Mouse (Mus musculus) thymus, adult 2 months (tissue): ENCODE measurements at regions not wholly inside any gene's neighbourhood (a gene's known extent, or its start where the extent isn't known, plus 50 kb on each side); places are given as distances from the start of the nearest gene placed in this dataset.

Experiments used
- DNase-seq: peaks from one replicate; pipeline ENCODE4 v3.0.0; 2021
- H3K27ac ChIP-seq: fragments of 200-500 bp; 2 replicates; pipeline ENCODE4 v1.5.1; 2012; ENCODE audit warnings: low read length, control low read depth; ENCODE audit not compliant: control insufficient read depth, insufficient read depth
- H3K27me3 ChIP-seq: fragments of 200-500 bp; 2 replicates; pipeline ENCODE4 v1.6.1; 2012; ENCODE audit warnings: mild to moderate bottlenecking, low read length, moderate library complexity, mixed read lengths; ENCODE audit not compliant: control insufficient read depth, insufficient read depth
- H3K36me3 ChIP-seq: fragments of 200-500 bp; 2 replicates; pipeline ENCODE4 v1.6.1; 2012; ENCODE audit warnings: mild to moderate bottlenecking, low read length, moderate library complexity; ENCODE audit not compliant: control insufficient read depth, insufficient read depth
- H3K4me1 ChIP-seq: fragments of 200-500 bp; replicated peaks from 2 replicates; pipeline ENCODE4 v1.6.1; 2012; ENCODE audit warnings: low read length; ENCODE audit not compliant: control insufficient read depth, insufficient read depth
- H3K4me3 ChIP-seq: fragments of 200-500 bp; 2 replicates; pipeline ENCODE4 v1.5.1; 2012; ENCODE audit warnings: mild to moderate bottlenecking, low read length, control low read depth, moderate library complexity; ENCODE audit not compliant: control insufficient read depth, insufficient read depth
- CTCF ChIP-seq: fragments of 200-500 bp; IDR thresholded peaks from 2 replicates; pipeline ENCODE4 v1.5.1; 2012; ENCODE audit warnings: mild to moderate bottlenecking, control low read depth, low read length, moderate library complexity, borderline replicate concordance; ENCODE audit not compliant: control insufficient read depth, poor library complexity, insufficient read depth; ENCODE audit errors: extremely low read depth
- POLR2A ChIP-seq: fragments of 200-500 bp; IDR thresholded peaks from 2 replicates; pipeline ENCODE4 v1.6.1; 2012; ENCODE audit warnings: mild to moderate bottlenecking, low read length, control low read depth, moderate library complexity; ENCODE audit not compliant: control insufficient read depth, poor library complexity, insufficient read depth; ENCODE audit errors: extremely low read depth
- WGBS: fragments of 180-500 bp; shearing (Covaris S2); methylation state at CpG from one replicate; pipeline ENCODE4 v1.1.7; 2018; 5-methylcytosine and 5-hydroxymethylcytosine counted together

DNA sequence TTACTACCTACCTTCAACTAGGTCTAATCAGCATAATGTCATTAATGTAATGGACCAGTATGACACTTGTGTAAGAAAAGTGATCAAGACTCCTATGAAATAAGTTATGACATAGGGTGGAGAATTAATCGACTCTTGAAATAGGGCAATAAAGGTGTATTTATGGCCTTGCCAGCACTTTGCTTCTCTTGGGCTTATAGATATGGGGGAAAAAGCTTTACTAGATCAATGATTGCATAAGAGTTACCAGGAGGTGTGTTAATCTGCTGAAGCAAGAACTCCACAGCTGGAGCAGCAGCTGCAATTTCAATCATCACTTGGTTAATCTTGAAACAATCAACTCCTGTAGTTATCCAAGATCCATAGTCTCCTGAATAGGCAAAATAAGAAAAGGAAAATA lies 143.1 kb upstream of the Tle4 start:
- WGBS, result 98% methylated on average over 1 of the region's 1 CpGs
- Histone ChIP-seq H3K4me1 (no peaks in the 10 kb centered on the region), H3K27me3 (no peaks in the 10 kb centered on the region), H3K36me3 (no peaks in the 10 kb centered on the region), H3K27ac (no peak overlapping the region), H3K4me3 (no peak overlapping the region)
- no peak for TF ChIP-seq POLR2A
- no peak for TF ChIP-seq CTCF
- DNase-seq, result no peak

DNA sequence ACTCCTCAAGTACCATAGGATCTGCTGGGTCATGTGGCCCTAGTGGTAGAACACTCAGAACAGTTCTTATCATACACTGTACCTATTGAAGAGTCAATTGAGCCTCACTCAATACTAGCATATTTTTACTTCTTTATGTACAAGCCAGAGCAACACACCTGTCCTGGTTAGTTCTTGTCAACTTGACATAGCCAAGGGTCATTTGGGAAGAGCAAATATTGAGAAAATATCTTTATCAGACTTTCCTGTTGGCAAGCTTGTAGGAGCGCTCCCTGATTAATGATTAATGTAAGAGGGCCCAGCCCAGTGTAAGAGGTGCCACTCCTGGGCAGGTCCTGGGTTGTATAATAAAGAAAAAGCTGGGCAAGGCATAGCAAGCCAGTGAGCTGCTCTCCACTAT lies 142.3 kb upstream of the Tle4 start:
- Histone ChIP-seq H3K4me1 (no peaks in the 10 kb centered on the region), H3K27ac (no peak overlapping the region), H3K36me3 (no peaks in the 10 kb centered on the region), H3K4me3 (no peak overlapping the region), H3K27me3 (no peaks in the 10 kb centered on the region)
- WGBS, result 91% methylated on average over 1 of the region's 1 CpGs
- no peak for DNase-seq
- TF ChIP-seq CTCF (no peak), POLR2A (no peak)

DNA sequence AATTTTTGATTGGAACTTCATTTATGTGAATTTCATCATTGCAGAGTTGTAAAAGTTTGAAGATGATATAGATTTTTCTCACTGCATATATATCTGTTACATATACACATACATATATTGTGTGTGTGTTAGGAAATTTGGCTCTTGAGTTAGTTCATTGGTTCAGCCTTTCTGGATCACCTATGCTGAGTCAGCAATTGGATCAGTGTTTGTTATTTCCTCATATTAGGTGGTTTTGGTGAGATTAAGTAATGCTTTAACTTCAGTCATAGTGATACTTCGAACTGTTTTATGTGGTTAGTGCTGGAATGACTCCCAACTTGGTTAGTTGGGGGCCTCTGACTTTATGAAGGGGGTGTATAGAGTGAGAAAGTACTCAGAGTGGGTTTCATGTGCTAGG lies 138.7 kb upstream of the Tle4 start:
- Histone ChIP-seq H3K27me3 (no peaks in the 10 kb centered on the region), H3K27ac (no peak overlapping the region), H3K4me3 (no peak overlapping the region), H3K36me3 (no peaks in the 10 kb centered on the region), H3K4me1 (no peaks in the 10 kb centered on the region)
- 85% methylated on average over 1 of the region's 1 CpGs for WGBS
- no peak for DNase-seq
- TF ChIP-seq CTCF (no peak), POLR2A (no peak)

DNA sequence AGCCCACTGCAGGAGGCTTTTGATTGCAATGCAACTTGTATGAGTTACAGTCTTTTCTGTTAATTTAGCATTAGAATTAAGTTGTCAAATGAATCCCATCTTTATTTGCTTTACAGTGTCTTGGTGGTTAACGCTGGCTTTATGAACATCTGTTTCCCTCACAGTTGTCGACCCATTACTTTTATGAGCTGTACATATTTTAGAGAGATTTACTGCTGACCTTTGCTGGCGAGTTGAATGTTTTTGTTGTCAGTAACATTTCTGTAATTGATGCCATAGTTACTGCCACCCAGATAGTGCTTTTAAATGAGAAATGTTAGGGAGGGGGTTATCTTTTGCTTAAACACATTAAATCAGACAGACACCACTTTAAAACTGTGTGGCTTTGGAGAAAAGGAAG lies 127.5 kb upstream of the Tle4 start:
- Histone ChIP-seq H3K27me3 (no peaks in the 10 kb centered on the region), H3K4me3 (no peak overlapping the region), H3K27ac (no peak overlapping the region), H3K4me1 (no peaks in the 10 kb centered on the region), H3K36me3 (no peaks in the 10 kb centered on the region)
- no peak for DNase-seq
- TF ChIP-seq CTCF, result no peak
- TF ChIP-seq POLR2A, result no peak
- WGBS, result 58% methylated on average over 3 of the region's 3 CpGs

DNA sequence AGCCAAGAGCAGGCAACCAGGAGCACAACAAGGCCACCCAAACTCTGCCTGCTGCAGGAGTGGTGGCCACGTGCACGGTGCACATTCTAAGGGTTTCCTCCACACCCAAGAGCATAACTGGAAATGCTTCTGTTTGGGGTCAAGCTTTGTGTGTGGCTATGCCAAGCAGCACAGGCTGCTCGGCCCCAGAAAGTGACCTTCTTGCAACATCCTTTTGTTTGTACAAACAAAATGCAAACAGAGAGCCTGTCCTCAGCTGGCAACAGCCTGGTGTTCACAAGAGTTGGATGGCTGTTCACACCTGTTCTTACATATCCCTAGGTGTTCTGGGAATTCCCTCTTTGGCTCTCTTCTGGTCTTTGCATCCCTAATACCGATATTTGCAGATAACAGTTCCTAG lies 126.8 kb upstream of the Tle4 start:
- no peaks in the 10 kb centered on the region for H3K36me3 ChIP-seq
- H3K27ac ChIP-seq, result no peak overlapping the region
- TF ChIP-seq CTCF (no peak), POLR2A (no peak)
- H3K4me3 ChIP-seq, result no peak overlapping the region
- DNase-seq, result no peak
- WGBS, result 88% methylated on average over 4 of the region's 4 CpGs
- no peaks in the 10 kb centered on the region for H3K27me3 ChIP-seq
- H3K4me1 ChIP-seq, result no peaks in the 10 kb centered on the region

DNA sequence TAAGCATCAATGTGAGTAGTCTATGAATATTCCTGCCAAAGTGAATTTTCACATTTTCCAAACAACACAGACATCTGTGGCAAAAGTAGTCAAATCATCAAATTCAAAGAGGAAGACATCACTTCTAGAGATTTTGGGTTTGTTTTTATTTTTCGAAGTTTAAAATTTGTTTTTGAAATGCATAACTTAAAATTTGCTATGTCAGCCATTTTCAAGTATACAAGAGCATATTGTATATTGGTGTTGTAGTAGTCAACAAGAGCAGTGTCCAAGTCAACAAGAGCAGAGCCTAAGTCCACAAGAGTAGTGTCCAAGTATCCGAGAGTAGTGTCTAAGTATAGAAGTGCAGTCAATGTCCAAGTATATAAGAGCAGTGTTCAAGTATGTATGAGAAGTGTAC lies 107.9 kb upstream of the Tle4 start:
- Histone ChIP-seq H3K4me1 (no peaks in the 10 kb centered on the region), H3K27ac (no peak overlapping the region), H3K4me3 (no peak overlapping the region), H3K36me3 (no peaks in the 10 kb centered on the region), H3K27me3 (no peaks in the 10 kb centered on the region)
- 97% methylated on average over 2 of the region's 2 CpGs for WGBS
- no peak for DNase-seq
- no peak for TF ChIP-seq CTCF
- no peak for TF ChIP-seq POLR2A

DNA sequence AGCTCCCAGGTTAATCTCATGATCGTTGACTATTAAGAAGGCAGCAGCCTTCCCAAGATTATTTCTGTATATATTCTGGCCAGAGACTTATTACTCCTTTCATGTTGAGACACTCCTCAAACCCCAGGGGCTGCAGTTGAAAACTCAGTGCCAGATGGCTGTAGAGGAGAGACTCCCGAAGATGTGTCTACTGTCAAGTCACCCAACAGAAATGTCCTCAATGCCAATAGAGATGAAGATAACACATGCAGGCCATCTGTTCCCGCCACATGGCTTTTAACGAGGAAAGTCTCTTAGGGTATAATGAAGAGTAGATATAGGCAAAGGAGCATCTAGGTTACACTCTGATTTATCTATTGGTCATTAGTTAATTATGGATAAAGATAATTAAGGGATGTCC lies 103.3 kb upstream of the Tle4 start:
- no peak for DNase-seq
- WGBS, result 95% methylated on average over 4 of the region's 4 CpGs

More for the DNA sequence above, 103.3 kb upstream of the Tle4 start:
- H3K27ac ChIP-seq, result no peak overlapping the region
- no peaks in the 10 kb centered on the region for H3K4me1 ChIP-seq
- H3K27me3 ChIP-seq, result no peaks in the 10 kb centered on the region
- no peak overlapping the region for H3K4me3 ChIP-seq
- no peaks in the 10 kb centered on the region for H3K36me3 ChIP-seq
- no peak for TF ChIP-seq CTCF
- TF ChIP-seq POLR2A, result no peak
